In genomic region chr9:21692491-21692890, GRCm38 (mm10) we compare ENCODE assay signal across 8 mouse cellular contexts.
"Had no signal": no experiment of that assay in that cellular context is flagged by ENCODE, and none has a peak within 500 bp of the region (broad histone marks: within the 10 kb centered on the region; RNA-seq: fewer than 3 reads in every experiment).

No protein-coding gene starts in this region.

- H3K4me3 ChIP-seq: midbrain, embryonic 10.5 days; midbrain, embryonic 12.5 days; neural tube, embryonic 12.5 days; stomach, embryonic 15.5 days had no signal

- H3K4me2 ChIP-seq: lung, embryonic 14.5 days; midbrain, embryonic 12.5 days; neural tube, embryonic 12.5 days; stomach, embryonic 15.5 days had no signal

- DNase-seq: right cerebral cortex, postnatal 14 days; thymus, adult 18-20 months; thymus, postnatal 36 days had no signal

- H3K9ac ChIP-seq: lung, embryonic 14.5 days; midbrain, embryonic 12.5 days; neural tube, embryonic 12.5 days; stomach, embryonic 15.5 days had no signal

- H3K27me3 ChIP-seq: midbrain, embryonic 12.5 days; neural tube, embryonic 12.5 days; stomach, embryonic 15.5 days had no signal

- H3K27ac ChIP-seq: midbrain, embryonic 10.5 days; midbrain, embryonic 12.5 days; neural tube, embryonic 12.5 days; stomach, embryonic 15.5 days had no signal

- H3K9me3 ChIP-seq: midbrain, embryonic 10.5 days; midbrain, embryonic 12.5 days; neural tube, embryonic 12.5 days; stomach, embryonic 15.5 days had no signal

- H3K4me1 ChIP-seq: midbrain, embryonic 10.5 days; midbrain, embryonic 12.5 days; neural tube, embryonic 12.5 days; stomach, embryonic 15.5 days had no signal
